Mouse (Mus musculus): Measurements from ENCODE around the gene Jund. TPM values are rescaled to one million over a fixed set of nuclear protein-coding genes. Genes with fewer than 3 reads are reported as not detected.

The Jund gene
- polyA plus RNA-seq, 1 experiment from 2014 or later = 54.6 TPM

- Histone ChIP-seq H3K36me3 (ENCODE audit: control insufficient read depth, insufficient read depth) (no peaks in the 10 kb centered on the region), H3K4me3 (replicated peaks; ENCODE audit: low read length) (peak overlapping the region; percentile 62), H3K4me1 (replicated peaks; ENCODE audit: control insufficient read depth, insufficient read depth, low read length) (peaks cover 40% of the 10 kb centered on the region), H3K27me3 (replicated peaks; ENCODE audit: control insufficient read depth, insufficient read depth, low read length) (no peaks in the 10 kb centered on the region), H3K9ac (replicated peaks; ENCODE audit: low read depth, low read length) (peak overlapping the region; percentile 93), H3K9me3 (ENCODE audit: control insufficient read depth, low read length) (no peaks in the 10 kb centered on the region), H3K4me2 (ENCODE audit: low read length) (peak overlapping the region; percentile 80), H3K27ac (ENCODE audit: low read length) (peak overlapping the region; percentile 97)
- WGBS = 59% methylated on average over 10 of the region's 10 CpGs
- ATAC-seq = no peak
These were observed 2.6 kb downstream of the Jund start for GRCm38 (mm10) chr8:70701048-70701981.

GRCm38 (mm10) chr8:70701982-70702841, 3.5 kb downstream of the Jund start:
- Histone ChIP-seq H3K4me1 (replicated peaks; ENCODE audit: control insufficient read depth, insufficient read depth, low read length) (peaks cover 31% of the 10 kb centered on the region), H3K36me3 (ENCODE audit: control insufficient read depth, insufficient read depth) (no peaks in the 10 kb centered on the region), H3K9me3 (ENCODE audit: control insufficient read depth, low read length) (no peaks in the 10 kb centered on the region), H3K27me3 (replicated peaks; ENCODE audit: control insufficient read depth, insufficient read depth, low read length) (no peaks in the 10 kb centered on the region), H3K9ac (replicated peaks; ENCODE audit: low read depth, low read length) (no peak overlapping the region; the same call in 1 of the 2 replicates), H3K27ac (ENCODE audit: low read length) (no peak overlapping the region), H3K4me2 (ENCODE audit: low read length) (peak overlapping the region; percentile 80), H3K4me3 (replicated peaks; ENCODE audit: low read length) (no peak overlapping the region; the same call in 1 of the 2 replicates)
- WGBS = 82% methylated on average over 2 of the region's 2 CpGs
- ATAC-seq = no peak

- Histone ChIP-seq H3K9me3 (ENCODE audit: control insufficient read depth, low read length) (no peaks in the 10 kb centered on the region), H3K9ac (replicated peaks; ENCODE audit: low read depth, low read length) (no peak overlapping the region), H3K27ac (ENCODE audit: low read length) (no peak overlapping the region), H3K4me1 (replicated peaks; ENCODE audit: control insufficient read depth, insufficient read depth, low read length) (peaks cover 27% of the 10 kb centered on the region), H3K4me2 (ENCODE audit: low read length) (peak overlapping the region; percentile 80), H3K4me3 (replicated peaks; ENCODE audit: low read length) (no peak overlapping the region), H3K36me3 (ENCODE audit: control insufficient read depth, insufficient read depth) (no peaks in the 10 kb centered on the region), H3K27me3 (replicated peaks; ENCODE audit: control insufficient read depth, insufficient read depth, low read length) (no peaks in the 10 kb centered on the region)
- ATAC-seq = no peak
- WGBS = 80% methylated on average over 3 of the region's 3 CpGs
These were observed 4.1 kb downstream of the Jund start for GRCm38 (mm10) chr8:70702842-70703182.

GRCm38 (mm10) chr8:70703287-70703686, 4.5 kb downstream of the Jund start, which contains the start of gene Iqcn:
Gene Iqcn, plus strand, starts transcription at chr8:70703457.
- Histone ChIP-seq H3K4me2 (ENCODE audit: low read length) (peak within 1 kb of the TSS; percentile 80), H3K9me3 (ENCODE audit: control insufficient read depth, low read length) (no peaks in the 10 kb centered on the region), H3K27me3 (replicated peaks; ENCODE audit: control insufficient read depth, insufficient read depth, low read length) (no peaks in the 10 kb centered on the region), H3K9ac (replicated peaks; ENCODE audit: low read depth, low read length) (no peak within 1 kb of the TSS; the same call in 1 of the 2 replicates), H3K4me1 (replicated peaks; ENCODE audit: control insufficient read depth, insufficient read depth, low read length) (peaks cover 22% of the 10 kb centered on the region), H3K27ac (ENCODE audit: low read length) (no peak within 1 kb of the TSS), H3K36me3 (ENCODE audit: control insufficient read depth, insufficient read depth) (no peaks in the 10 kb centered on the region), H3K4me3 (replicated peaks; ENCODE audit: low read length) (no peak within 1 kb of the TSS)
- no peak for ATAC-seq
- WGBS = 96% methylated on average over 3 of the region's 3 CpGs

GRCm38 (mm10) chr8:70708281-70708680, 9.5 kb downstream of the Jund start:
- Histone ChIP-seq H3K36me3 (ENCODE audit: control insufficient read depth, insufficient read depth) (no peaks in the 10 kb centered on the region), H3K9me3 (ENCODE audit: control insufficient read depth, low read length) (no peaks in the 10 kb centered on the region), H3K27me3 (replicated peaks; ENCODE audit: control insufficient read depth, insufficient read depth, low read length) (no peaks in the 10 kb centered on the region), H3K27ac (ENCODE audit: low read length) (no peak overlapping the region), H3K4me2 (ENCODE audit: low read length) (no peak overlapping the region), H3K4me3 (replicated peaks; ENCODE audit: low read length) (no peak overlapping the region), H3K9ac (replicated peaks; ENCODE audit: low read depth, low read length) (no peak overlapping the region), H3K4me1 (replicated peaks; ENCODE audit: control insufficient read depth, insufficient read depth, low read length) (no peaks in the 10 kb centered on the region; the same call in 1 of the 2 replicates)
- ATAC-seq = no peak
- 93% methylated on average over 14 of the region's 14 CpGs for WGBS

- ATAC-seq = no peak
- Histone ChIP-seq H3K4me1 (replicated peaks; ENCODE audit: control insufficient read depth, insufficient read depth, low read length) (no peaks in the 10 kb centered on the region), H3K36me3 (ENCODE audit: control insufficient read depth, insufficient read depth) (no peaks in the 10 kb centered on the region), H3K9ac (replicated peaks; ENCODE audit: low read depth, low read length) (no peak overlapping the region), H3K27ac (ENCODE audit: low read length) (no peak overlapping the region), H3K4me3 (replicated peaks; ENCODE audit: low read length) (no peak overlapping the region), H3K4me2 (ENCODE audit: low read length) (no peak overlapping the region), H3K27me3 (replicated peaks; ENCODE audit: control insufficient read depth, insufficient read depth, low read length) (no peaks in the 10 kb centered on the region), H3K9me3 (ENCODE audit: control insufficient read depth, low read length) (no peaks in the 10 kb centered on the region)
- 93% methylated on average over 9 of the region's 9 CpGs for WGBS
These were observed 11.0 kb downstream of the Jund start for GRCm38 (mm10) chr8:70709794-70710193.

GRCm38 (mm10) chr8:70710296-70710695, 11.5 kb downstream of the Jund start:
- Histone ChIP-seq H3K4me3 (replicated peaks; ENCODE audit: low read length) (no peak overlapping the region), H3K9me3 (ENCODE audit: control insufficient read depth, low read length) (no peaks in the 10 kb centered on the region), H3K27ac (ENCODE audit: low read length) (no peak overlapping the region), H3K9ac (replicated peaks; ENCODE audit: low read depth, low read length) (no peak overlapping the region), H3K36me3 (ENCODE audit: control insufficient read depth, insufficient read depth) (no peaks in the 10 kb centered on the region), H3K4me1 (replicated peaks; ENCODE audit: control insufficient read depth, insufficient read depth, low read length) (no peaks in the 10 kb centered on the region), H3K27me3 (replicated peaks; ENCODE audit: control insufficient read depth, insufficient read depth, low read length) (no peaks in the 10 kb centered on the region), H3K4me2 (ENCODE audit: low read length) (no peak overlapping the region)
- 80% methylated on average over 1 of the region's 1 CpGs for WGBS
- ATAC-seq = no peak

- H3K4me2 ChIP-seq (ENCODE audit: low read length) = no peak overlapping the region
- WGBS = 89% methylated on average over 11 of the region's 11 CpGs
- no peak overlapping the region for H3K9ac ChIP-seq (replicated peaks; ENCODE audit: low read depth, low read length)
- no peaks in the 10 kb centered on the region for H3K9me3 ChIP-seq (ENCODE audit: control insufficient read depth, low read length)
- H3K36me3 ChIP-seq (ENCODE audit: control insufficient read depth, insufficient read depth) = no peaks in the 10 kb centered on the region
- H3K4me1 ChIP-seq (replicated peaks; ENCODE audit: control insufficient read depth, insufficient read depth, low read length) = no peaks in the 10 kb centered on the region
- H3K27me3 ChIP-seq (replicated peaks; ENCODE audit: control insufficient read depth, insufficient read depth, low read length) = no peaks in the 10 kb centered on the region
- no peak overlapping the region for H3K27ac ChIP-seq (ENCODE audit: low read length)
- H3K4me3 ChIP-seq (replicated peaks; ENCODE audit: low read length) = no peak overlapping the region
- no peak for ATAC-seq
These were observed 12.3 kb downstream of the Jund start for GRCm38 (mm10) chr8:70711041-70711440.

GRCm38 (mm10) chr8:70713991-70714390, 15.2 kb downstream of the Jund start:
- no peak overlapping the region for H3K4me2 ChIP-seq (ENCODE audit: low read length)
- no peaks in the 10 kb centered on the region for H3K9me3 ChIP-seq (ENCODE audit: control insufficient read depth, low read length)
- H3K27ac ChIP-seq (ENCODE audit: low read length) = no peak overlapping the region
- no peak overlapping the region for H3K4me3 ChIP-seq (replicated peaks; ENCODE audit: low read length)
- no peak overlapping the region for H3K9ac ChIP-seq (replicated peaks; ENCODE audit: low read depth, low read length)
- H3K4me1 ChIP-seq (replicated peaks; ENCODE audit: control insufficient read depth, insufficient read depth, low read length) = no peaks in the 10 kb centered on the region
- no peaks in the 10 kb centered on the region for H3K27me3 ChIP-seq (replicated peaks; ENCODE audit: control insufficient read depth, insufficient read depth, low read length)
- ATAC-seq = no peak
- 81% methylated on average over 7 of the region's 7 CpGs for WGBS
- no peaks in the 10 kb centered on the region for H3K36me3 ChIP-seq (ENCODE audit: control insufficient read depth, insufficient read depth)

Measured in forebrain, embryonic 16.5 days (tissue).